Mouse (Mus musculus) gastrocnemius, postnatal 36 days (tissue): ENCODE measurements around the gene Spint3. TPM values are rescaled to one million over a fixed set of nuclear protein-coding genes. Genes with fewer than 3 reads are reported as not detected.

ENCODE experiments used
- total RNA-seq, 2 experiments: library from RNA; stranded (reverse); gene quantifications; 2 replicates each; pipeline ENCODE4 v1.2.3; 2021

Gene Spint3
- total RNA-seq, 2 experiments from 2014 or later, result not detected

Other genes with a start within 250 kb of the Spint3 start
- not detected for gene Svs5, start 240.7 kb downstream of the Spint3 start, total RNA-seq
- gene Slpi, start 184.4 kb downstream of the Spint3 start, total RNA-seq, result 1 to 10 TPM in 1 of 2 experiments, not detected in 1; 1.1 TPM
- gene Rbpjl, start 170.3 kb downstream of the Spint3 start, total RNA-seq, result not detected
- gene Matn4, start 168.3 kb downstream of the Spint3 start, total RNA-seq, result 1 to 10 TPM; 1.5 to 1.7 TPM
- gene Sdc4, start 129.6 kb downstream of the Spint3 start, total RNA-seq, result 10 to 100 TPM; 36.5 to 50.3 TPM
- 10 to 100 TPM; 17.2 to 20.3 TPM for gene Sys1, start 116.5 kb downstream of the Spint3 start, total RNA-seq
- 1 to 10 TPM; 2.5 to 5.3 TPM for gene Gm20458, start 112.5 kb downstream of the Spint3 start, total RNA-seq
- not detected for gene Trp53tg5, start 99.7 kb downstream of the Spint3 start, total RNA-seq
- 10 to 100 TPM; 24.6 to 25.8 TPM for gene Dbndd2, start 87.4 kb downstream of the Spint3 start, total RNA-seq
- gene Pigt, start 75.9 kb downstream of the Spint3 start, total RNA-seq, result 10 to 100 TPM; 31.8 to 32.5 TPM
- under 1 TPM in 1 of 2 experiments, not detected in 1; 0.71 TPM for gene Wfdc2, start 11.0 kb downstream of the Spint3 start, total RNA-seq
- not detected for gene Wfdc6a, start 12.0 kb upstream of the Spint3 start, total RNA-seq
- gene Eppin, start 20.1 kb upstream of the Spint3 start, total RNA-seq, result not detected
- not detected for gene Wfdc6b, start 40.1 kb upstream of the Spint3 start, total RNA-seq
- not detected for gene Wfdc8, start 40.2 kb upstream of the Spint3 start, total RNA-seq
- gene Wfdc16, start 65.3 kb upstream of the Spint3 start, total RNA-seq, result not detected
- gene Wfdc10, start 82.6 kb upstream of the Spint3 start, total RNA-seq, result not detected
- gene Wfdc9, start 83.1 kb upstream of the Spint3 start, total RNA-seq, result not detected
- not detected for gene Wfdc11, start 100.6 kb upstream of the Spint3 start, total RNA-seq
- gene Wfdc13, start 111.6 kb upstream of the Spint3 start, total RNA-seq, result not detected
- gene Spint4, start 125.0 kb upstream of the Spint3 start, total RNA-seq, result not detected
- gene Spint5, start 141.8 kb upstream of the Spint3 start, total RNA-seq, result not detected
- not detected for gene Wfdc3, start 172.5 kb upstream of the Spint3 start, total RNA-seq
- 10 to 100 TPM; 15.8 to 18.1 TPM for gene Dnttip1, start 172.5 kb upstream of the Spint3 start, total RNA-seq
- gene Ube2c, start 196.4 kb upstream of the Spint3 start, total RNA-seq, result 1 to 10 TPM; 1.0 to 1.4 TPM
- gene Tnnc2, start 206.5 kb upstream of the Spint3 start, total RNA-seq, result over 10,000 TPM; 16,945 to 17,744 TPM
- gene Snx21, start 212.4 kb upstream of the Spint3 start, total RNA-seq, result 10 to 100 TPM; 18.1 to 20.8 TPM
- gene Acot8, start 231.4 kb upstream of the Spint3 start, total RNA-seq, result 1 to 10 TPM; 6.9 to 8.6 TPM
- gene Zswim3, start 231.6 kb upstream of the Spint3 start, total RNA-seq, result 1 to 10 TPM; 1.2 TPM
- gene Zswim1, start 249.2 kb upstream of the Spint3 start, total RNA-seq, result 1 to 10 TPM; 3.0 to 4.6 TPM